ENCODE assay signal across 11 mouse cellular contexts in the genomic region with DNA sequence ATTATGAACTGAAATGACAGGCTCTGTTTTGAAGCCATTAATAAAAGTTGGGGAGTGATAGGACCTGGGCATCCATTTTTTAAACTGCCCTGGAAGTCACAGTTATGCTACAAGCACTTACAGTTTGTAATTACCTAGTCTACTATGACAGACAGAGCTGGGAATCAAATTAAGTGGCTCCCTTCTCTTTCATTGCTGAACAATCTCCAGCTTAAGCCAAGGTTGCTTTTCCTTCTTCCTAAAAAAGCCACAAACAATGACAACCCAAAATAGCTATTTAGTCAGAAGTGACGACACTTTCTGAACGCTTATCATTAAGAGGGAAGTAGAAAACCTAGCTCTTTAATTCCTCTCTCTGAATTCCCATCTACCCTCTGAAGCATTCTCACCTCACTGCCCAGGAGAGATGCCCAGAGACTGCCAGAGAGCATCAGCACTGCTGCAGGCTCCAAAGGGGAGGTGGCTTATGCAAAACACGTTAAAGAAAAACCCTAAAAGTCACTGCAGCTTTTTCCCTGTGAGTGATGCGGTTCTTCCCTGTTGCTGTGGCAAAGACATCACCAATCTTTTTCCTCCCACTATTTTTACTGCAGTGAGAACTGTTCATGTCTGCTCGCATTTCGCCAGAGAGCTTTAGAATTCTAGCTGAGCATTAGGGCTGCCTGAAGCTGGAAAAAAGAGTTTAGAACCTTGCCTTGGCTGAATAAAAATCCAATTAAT.
A peak's percentile ranks its signal among the peaks of the same experiment; 100 is the strongest.
DNase-seq lines count a peak whose midpoint lies in the region; ATAC-seq and TF ChIP-seq lines count a peak whose summit lies in the region.
"Had no signal": no experiment of that assay in that cellular context is flagged by ENCODE, and none has a peak within 500 bp of the region (broad histone marks: within the 10 kb centered on the region; RNA-seq: fewer than 3 reads in every experiment).

No protein-coding gene starts in this region.

- WGBS in heart, adult 2 months, result 20% methylated on average over 6 of the region's 6 CpGs
- WGBS in lung, postnatal 0 days, result 30% methylated on average over 6 of the region's 6 CpGs

- ATAC-seq in lung, postnatal 0 days, result no peak

- H3K4me2 ChIP-seq in lung, postnatal 0 days (replicated peaks; ENCODE audit: low read depth, low read length), result no peak overlapping the region
- H3K4me2 ChIP-seq: limb, embryonic 15.5 days; stomach, embryonic 15.5 days had no signal

- intact Hi-C loops in heart, adult 2 months (cut with DNase I), result no loop called here

- H3K4me1 ChIP-seq in heart, adult 2 months (ENCODE audit: control insufficient read depth, insufficient read depth, low read length), result no peaks in the 10 kb centered on the region
- no peaks in the 10 kb centered on the region for H3K4me1 ChIP-seq in lung, postnatal 0 days (ENCODE audit: insufficient read depth, low read depth, low read length)
- H3K4me1 ChIP-seq: stomach, embryonic 15.5 days had no signal

- H3K9ac ChIP-seq in heart, adult 2 months (ENCODE audit: low read depth, low read length), result no peak overlapping the region
- no peak overlapping the region for H3K9ac ChIP-seq in lung, postnatal 0 days (replicated peaks; ENCODE audit: low read depth)
- H3K9ac ChIP-seq: limb, embryonic 15.5 days; stomach, embryonic 15.5 days had no signal

- no peaks in the 10 kb centered on the region for H3K36me3 ChIP-seq in heart, adult 2 months (ENCODE audit: control insufficient read depth, insufficient read depth, low read length)
- no peaks in the 10 kb centered on the region for H3K36me3 ChIP-seq in lung, postnatal 0 days (ENCODE audit: insufficient read depth, low read length)
- H3K36me3 ChIP-seq: limb, embryonic 15.5 days; stomach, embryonic 15.5 days had no signal

- TF ChIP-seq EP300 in heart, adult 2 months (IDR thresholded peaks at IDR 0.05; ENCODE audit: insufficient read depth, low read depth, low read length), result no peak
- TF ChIP-seq EP300 in lung, postnatal 0 days (IDR thresholded peaks at IDR 0.05), result no peak

- no peak for TF ChIP-seq POLR2A in heart, adult 2 months (IDR thresholded peaks at IDR 0.05; ENCODE audit: insufficient read depth, low read depth, low read length)
- TF ChIP-seq POLR2A in brain, embryonic 14.5 days (IDR thresholded peaks at IDR 0.05; ENCODE audit: borderline replicate concordance, extremely low read depth, insufficient read depth, insufficient read length, poor library complexity, severe bottlenecking), result no peak

- H3K27ac ChIP-seq in heart, adult 2 months, result peak overlapping the region; percentile 31
- no peak overlapping the region for H3K27ac ChIP-seq in lung, postnatal 0 days (ENCODE audit: low read length)
- H3K27ac ChIP-seq: limb, embryonic 15.5 days; stomach, embryonic 15.5 days had no signal

- no peaks in the 10 kb centered on the region for H3K79me2 ChIP-seq in heart, adult 2 months (replicated peaks; ENCODE audit: control insufficient read depth, insufficient read depth, low read length)

- no peak for TF ChIP-seq CTCF in heart, adult 2 months (IDR thresholded peaks at IDR 0.05)
- TF ChIP-seq CTCF in brain, embryonic 14.5 days (IDR thresholded peaks at IDR 0.05; ENCODE audit: borderline replicate concordance, extremely low read depth, insufficient read depth, insufficient read length), result no peak
- TF ChIP-seq CTCF in lung, postnatal 0 days (IDR thresholded peaks at IDR 0.05), result no peak

- H3K9me3 ChIP-seq in lung, postnatal 0 days (ENCODE audit: low read length), result no peaks in the 10 kb centered on the region
- H3K9me3 ChIP-seq: limb, embryonic 15.5 days; stomach, embryonic 15.5 days had no signal

- DNase-seq in heart, adult 2 months, result peak in 1 of 2 experiments; percentile 10
- DNase-seq in heart, postnatal 4 days, result no peak
- DNase-seq in brain, embryonic 14.5 days (ENCODE audit: low read depth), result peak; percentile 34
- DNase-seq in layer of hippocampus, postnatal 10 days (ENCODE audit: low spot score in 2 of 2), result peak; percentile 12 to 33
- DNase-seq in retina, postnatal 1 day, result peak; percentile 59
- no peak for DNase-seq in lung, postnatal 0 days (ENCODE audit: low spot score)
- DNase-seq in adrenal gland, postnatal 36 days, result no peak
- no peak for DNase-seq in MN1 (ENCODE audit: low spot score)
- DNase-seq: kidney, adult 8-10 months had no signal

- H3K27me3 ChIP-seq in heart, adult 2 months (ENCODE audit: control insufficient read depth, insufficient read depth, low read length), result no peaks in the 10 kb centered on the region
- H3K27me3 ChIP-seq in lung, postnatal 0 days (replicated peaks; ENCODE audit: insufficient read depth, low read length), result no peaks in the 10 kb centered on the region
- H3K27me3 ChIP-seq: stomach, embryonic 15.5 days had no signal

- H3K4me3 ChIP-seq in heart, adult 2 months, result no peak overlapping the region
- H3K4me3 ChIP-seq in lung, postnatal 0 days (ENCODE audit: low read depth, low read length), result no peak overlapping the region
- H3K4me3 ChIP-seq: limb, embryonic 15.5 days; stomach, embryonic 15.5 days had no signal

Comparison
In these comparisons a context has a peak if more than half of its experiments do, and no peak if none do; other contexts are left out.
1. DNase-seq: peak in brain, embryonic 14.5 days (single experiment), layer of hippocampus, postnatal 10 days (2 of 2) and retina, postnatal 1 day (single experiment); none in heart, postnatal 4 days (single experiment), lung, postnatal 0 days (single experiment), adrenal gland, postnatal 36 days (0 of 2) and MN1 (single experiment).